Mouse (Mus musculus) MEL (cell line): Measurements from ENCODE around the gene Lrpprc.
A peak's percentile ranks its signal among the peaks of the same experiment; 100 is the strongest.

Source experiments
- BHLHE40 ChIP-seq: IDR thresholded peaks from 2 replicates; pipeline ENCODE4 v1.6.1; 2012; ENCODE audit warnings: low read depth, mild to moderate bottlenecking, inconsistent platforms, low read length, improper control_type of control experiment, borderline replicate concordance
- CTCF ChIP-seq, 3 experiments: IDR thresholded peaks in 2 of 3; conservative IDR thresholded peaks in 1 of 3; 2 replicates each; pipeline ENCODE4 v1.5.1; 2011 to 2012; ENCODE audit warnings: low read length in 3 of 3, low read depth in 2 of 3, mild to moderate bottlenecking in 2 of 3, improper control_type of control experiment in 1 of 3, inconsistent platforms in 1 of 3, mixed read lengths in 1 of 3, moderate library complexity in 1 of 3; ENCODE audit not compliant: control insufficient read depth in 1 of 3, insufficient read depth in 1 of 3, poor library complexity in 1 of 3, severe bottlenecking in 1 of 3
- EP300 ChIP-seq, 2 experiments: IDR thresholded peaks; 2 replicates each; pipeline ENCODE4 v1.6.1; 2011; ENCODE audit warnings: improper control_type of control experiment in 2 of 2, low read length in 2 of 2, low read depth in 1 of 2, mild to moderate bottlenecking in 1 of 2
- GATA1 ChIP-seq: IDR thresholded peaks from 2 replicates; pipeline ENCODE4 v1.6.1; 2011; ENCODE audit warnings: low read depth, low read length, improper control_type of control experiment
- HCFC1 ChIP-seq: IDR thresholded peaks from 2 replicates; pipeline ENCODE4 v1.6.1; 2012; ENCODE audit warnings: low read depth, mild to moderate bottlenecking, inconsistent platforms, low read length, improper control_type of control experiment, moderate library complexity
- JUND ChIP-seq: IDR thresholded peaks from 2 replicates; pipeline ENCODE4 v1.6.1; 2011; ENCODE audit warnings: low read depth, mild to moderate bottlenecking, improper control_type of control experiment, low read length
- MAFK ChIP-seq: IDR thresholded peaks from 2 replicates; pipeline ENCODE4 v1.6.1; 2011; ENCODE audit warnings: low read depth, mild to moderate bottlenecking, low read length, improper control_type of control experiment, borderline replicate concordance
- MYB ChIP-seq: IDR thresholded peaks from 2 replicates; pipeline ENCODE4 v1.6.1; 2011; ENCODE audit warnings: mild to moderate bottlenecking, low read depth, low read length, improper control_type of control experiment
- MYC ChIP-seq: IDR thresholded peaks from 2 replicates; pipeline ENCODE4 v1.6.1; 2011; ENCODE audit warnings: low read depth, mild to moderate bottlenecking, low read length, improper control_type of control experiment, moderate library complexity
- POLR2A ChIP-seq, 2 experiments: IDR thresholded peaks; 2 replicates each; pipeline ENCODE4 v1.6.1; 2011 to 2012; ENCODE audit warnings: low read length in 2 of 2, mild to moderate bottlenecking in 2 of 2, control low read depth in 1 of 2, improper control_type of control experiment in 1 of 2, low read depth in 1 of 2, moderate library complexity in 1 of 2; ENCODE audit not compliant: control insufficient read depth in 1 of 2, insufficient read depth in 1 of 2, poor library complexity in 1 of 2
- TBP ChIP-seq: IDR thresholded peaks from 2 replicates; pipeline ENCODE4 v1.8.0; 2011; ENCODE audit warnings: low read depth, low read length, improper control_type of control experiment

- TF ChIP-seq MYB, result no peak
- no peak for TF ChIP-seq MAFK
- no peak for TF ChIP-seq EP300 (IDR thresholded peaks at IDR 0.05; ENCODE audit: low read depth in 1 of 2, low read length in 2 of 2)
- no peak for TF ChIP-seq CTCF (IDR thresholded peaks at IDR 0.05 in 2 of 3, conservative IDR thresholded peaks at IDR 0.05 in 1 of 3; ENCODE audit: control insufficient read depth in 1 of 3, insufficient read depth in 1 of 3, low read depth in 2 of 3, low read length in 3 of 3, poor library complexity in 1 of 3, severe bottlenecking in 1 of 3)
- no peak for TF ChIP-seq HCFC1
- TF ChIP-seq GATA1, result no peak
- TF ChIP-seq POLR2A (IDR thresholded peaks at IDR 0.05; ENCODE audit: control insufficient read depth in 1 of 2, insufficient read depth in 1 of 2, low read depth in 1 of 2, low read length in 2 of 2, poor library complexity in 1 of 2), result 0 out of 4 replicates have a peak, but pooled peaks of 1 of the 2 experiments have one; percentile 38
- TF ChIP-seq TBP, result no peak
- no peak for TF ChIP-seq JUND
- TF ChIP-seq BHLHE40, result no peak
- TF ChIP-seq MYC, result no peak
Measured at GRCm38 (mm10) chr17:84790043-84790442, 546 bp downstream of the Lrpprc start.
